Mouse (Mus musculus): ENCODE measurements around the gene Arxes1.

DNA sequence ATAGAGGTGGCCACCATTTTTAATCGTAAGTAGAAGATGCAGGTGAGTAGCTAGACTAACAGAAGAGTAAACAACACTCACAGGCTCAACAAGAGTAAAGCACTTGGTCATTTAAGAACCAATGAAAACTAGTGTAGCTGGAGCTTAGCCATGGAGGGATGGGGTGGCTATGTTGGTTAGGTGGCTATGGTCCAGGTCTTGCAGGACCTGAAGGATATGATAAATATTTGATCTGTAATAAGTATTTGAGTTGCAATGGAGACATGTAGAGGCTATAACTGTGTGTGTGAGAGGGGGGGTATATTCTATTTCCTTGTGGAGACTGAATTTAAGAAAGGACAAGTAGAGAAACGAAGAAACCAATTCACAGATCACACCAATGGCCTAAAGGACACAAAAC lies 18.1 kb downstream of the Arxes1 start:
- TF ChIP-seq CTCF (IDR thresholded peaks at IDR 0.05; ENCODE audit: low read depth) (no peak), EP300 (IDR thresholded peaks at IDR 0.05; ENCODE audit: low read depth) (no peak)
